8 mouse cellular contexts compared by ENCODE assay signal in the genomic region with DNA sequence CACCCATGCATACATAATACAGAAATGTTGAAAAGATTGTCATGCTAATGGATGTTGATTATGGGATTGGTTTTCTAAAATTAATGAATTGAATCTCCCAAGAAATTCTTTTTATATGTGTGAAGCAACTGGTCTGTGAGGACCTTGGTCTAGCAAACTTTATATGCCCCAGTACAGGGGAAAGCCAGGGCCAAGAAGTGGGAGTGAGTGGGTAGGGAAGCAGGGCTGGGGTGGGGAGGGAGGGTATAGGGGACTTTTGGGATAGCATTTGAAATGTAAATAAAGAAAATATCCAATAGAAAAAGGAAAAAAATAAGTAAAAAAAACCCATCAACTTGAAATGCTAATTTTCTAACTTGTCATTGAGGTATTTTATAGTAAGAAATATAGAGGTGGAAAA. TPM values are rescaled to one million over a fixed set of nuclear protein-coding genes. Genes with fewer than 3 reads are reported as not detected.
A peak's percentile ranks its signal among the peaks of the same experiment; 100 is the strongest.
DNase-seq lines count a peak whose midpoint lies in the region; ATAC-seq lines count a peak whose summit lies in the region.
"Not testable (repeated sequence)": the region's sequence is repeated elsewhere in the genome, so short reads cannot be mapped to it uniquely, and the experiment has no call there.

A gene (minus strand): TSS at position 101 of the 400 bp plus-strand sequence.

- H3K4me1 ChIP-seq in forebrain, embryonic 14.5 days (ENCODE audit: control insufficient read depth, insufficient read depth, low read length); heart, embryonic 14.5 days (ENCODE audit: control insufficient read depth in 2 of 2, insufficient read depth in 2 of 2, low read length in 2 of 2); hindbrain, embryonic 15.5 days (replicated peaks); stomach, embryonic 14.5 days (ENCODE audit: control insufficient read depth, insufficient read depth, low read length): not testable (repeated sequence)

- H3K27ac ChIP-seq in forebrain, embryonic 14.5 days (ENCODE audit: low read depth, low read length); hindbrain, embryonic 15.5 days (replicated peaks): not testable (repeated sequence)
- peak within 1 kb of the TSS in 1 of 2 experiments; percentile 44; a peak in 1 of 4 replicates for H3K27ac ChIP-seq in heart, embryonic 14.5 days (replicated peaks in 1 of 2; ENCODE audit: control insufficient read depth in 1 of 2, insufficient read depth in 1 of 2, low read depth in 2 of 2, low read length in 2 of 2)
- peak within 1 kb of the TSS; percentile 46 for H3K27ac ChIP-seq in macrophage
- H3K27ac ChIP-seq in stomach, embryonic 14.5 days (ENCODE audit: low read length) = 0 out of 2 replicates have a peak within 1 kb of the TSS, but pooled peaks have one; percentile 2

- DNase-seq in adrenal gland, postnatal 10 days; forebrain, embryonic 14.5 days (ENCODE audit: low spot score); layer of hippocampus, postnatal 10 days (ENCODE audit: low spot score in 2 of 2); left cerebral cortex, postnatal 4 days: not testable (repeated sequence)

- H3K4me2 ChIP-seq in forebrain, embryonic 14.5 days (ENCODE audit: low read length); hindbrain, embryonic 15.5 days; stomach, embryonic 14.5 days (replicated peaks; ENCODE audit: low read depth, low read length): not testable (repeated sequence)
- H3K4me2 ChIP-seq in heart, embryonic 14.5 days (ENCODE audit: low read length) = peak within 1 kb of the TSS; percentile 22

- H3K9me3 ChIP-seq in forebrain, embryonic 14.5 days (replicated peaks; ENCODE audit: control insufficient read depth, low read length); heart, embryonic 14.5 days (ENCODE audit: control insufficient read depth, low read length); hindbrain, embryonic 15.5 days; stomach, embryonic 14.5 days (ENCODE audit: control insufficient read depth, low read depth, low read length): not testable (repeated sequence)

- not testable (repeated sequence) for H3K9ac ChIP-seq in forebrain, embryonic 14.5 days (ENCODE audit: low read length); heart, embryonic 14.5 days (ENCODE audit: low read length); hindbrain, embryonic 15.5 days; stomach, embryonic 14.5 days (replicated peaks; ENCODE audit: low read depth, low read length)

- not testable (repeated sequence) for H3K27me3 ChIP-seq in forebrain, embryonic 14.5 days (replicated peaks; ENCODE audit: control insufficient read depth, insufficient read depth, low read length); heart, embryonic 14.5 days (ENCODE audit: control insufficient read depth, insufficient read depth, low read length); hindbrain, embryonic 15.5 days; stomach, embryonic 14.5 days (ENCODE audit: control insufficient read depth, insufficient read depth, low read length)

- intact Hi-C loops in left cerebral cortex, postnatal 4 days (cut with DNase I) = not testable (repeated sequence)

- H3K79me2 ChIP-seq in macrophage (ENCODE audit: inconsistent target) = not testable (repeated sequence)

- ATAC-seq in forebrain, embryonic 14.5 days; heart, embryonic 14.5 days (ENCODE audit: insufficient number of reproducible peaks, insufficient read depth, low FRiP score, low read depth); hindbrain, embryonic 15.5 days (ENCODE audit: low FRiP score, low read depth); stomach, embryonic 14.5 days (ENCODE audit: insufficient number of reproducible peaks, insufficient read depth, low FRiP score, low read depth): not testable (repeated sequence)

- H3K36me3 ChIP-seq in forebrain, embryonic 14.5 days (ENCODE audit: control insufficient read depth, insufficient read depth, low read length); heart, embryonic 14.5 days (ENCODE audit: control insufficient read depth, insufficient read depth, low read length); hindbrain, embryonic 15.5 days; macrophage (ENCODE audit: inconsistent target); stomach, embryonic 14.5 days (ENCODE audit: control insufficient read depth, insufficient read depth, low read length): not testable (repeated sequence)

- H3K4me3 ChIP-seq in forebrain, embryonic 14.5 days (ENCODE audit: low read depth, low read length); hindbrain, embryonic 15.5 days; stomach, embryonic 14.5 days (ENCODE audit: low read depth, low read length): not testable (repeated sequence)
- peak within 1 kb of the TSS in 1 of 2 experiments; percentile 10; a peak in 1 of 4 replicates for H3K4me3 ChIP-seq in heart, embryonic 14.5 days (ENCODE audit: control insufficient read depth in 1 of 2, insufficient read depth in 1 of 2, low read depth in 1 of 2, low read length in 2 of 2)
- H3K4me3 ChIP-seq in macrophage (ENCODE audit: inconsistent target) = peak within 1 kb of the TSS; percentile 22

RNA-seq across cellular contexts. Expression of the gene that starts here (rescaled TPM):
- total RNA-seq in adrenal gland, postnatal 10 days (2021) = 100 to 1,000 TPM in 1 of 2 experiments, 10 to 100 TPM in 1; 90.8 to 132 TPM
- 11.6 and 16.7 TPM in 2 replicates for polyA plus RNA-seq in forebrain, embryonic 14.5 days (2014; fragmentation: Nextera tagmentation; extraction: Ambion mirVana)
- polyA plus RNA-seq in heart, embryonic 14.5 days (2014; fragmentation: Nextera tagmentation; extraction: Ambion mirVana) = 35.7 and 38.4 TPM in 2 replicates
- polyA plus RNA-seq in hindbrain, embryonic 15.5 days (2015; fragmentation: Nextera tagmentation; extraction: Ambion mirVana) = 18.7 and 23.0 TPM in 2 replicates
- 10 to 100 TPM; 14.1 to 14.4 TPM for total RNA-seq in layer of hippocampus, postnatal 10 days (2021)
- total RNA-seq in left cerebral cortex, postnatal 4 days (2021) = 10 to 100 TPM; 11.4 to 12.3 TPM
- 10 to 100 TPM in 10 of 26 experiments, 1 to 10 TPM in 14, under 1 TPM in 2; 0.49 to 25.8 (median 3.6) TPM for total RNA-seq in macrophage (2018; cell fraction: chromatin; rRNA removed)
- 10 to 100 TPM in 2 of 26 experiments, 1 to 10 TPM in 11, under 1 TPM in 13; 0.35 to 12.5 (median 3.1) TPM for total RNA-seq in macrophage (2018; cell fraction: cytosol; rRNA removed)
- total RNA-seq in macrophage (2018; cell fraction: nucleus; rRNA removed) = 10 to 100 TPM in 11 of 26 experiments, 1 to 10 TPM in 12, under 1 TPM in 3; 0.46 to 29.4 (median 4.7) TPM
- 6.0 to 14.3 TPM (median 12.4 TPM) in 3 replicates for polyA plus RNA-seq in macrophage (2018)
- polyA plus RNA-seq in stomach, embryonic 14.5 days (2014; fragmentation: Nextera tagmentation; extraction: Ambion mirVana) = 8.1 and 8.2 TPM in 2 replicates

Comparison
In these comparisons a context has a peak if more than half of its experiments do, and no peak if none do; other contexts are left out.
1. RNA of the gene that starts here (total RNA-seq): 90.8 to 132 TPM in adrenal gland, postnatal 10 days; 14.1 to 14.4 TPM in layer of hippocampus, postnatal 10 days and 11.4 to 12.3 TPM in left cerebral cortex, postnatal 4 days; every median in the first group is over 4 times any median in the second.